Mouse (Mus musculus) layer of hippocampus, postnatal 36 days (tissue): ENCODE measurements around the gene Snph. TPM values are rescaled to one million over a fixed set of nuclear protein-coding genes. Genes with fewer than 3 reads are reported as not detected.

ENCODE experiments used
- DNase-seq, 2 experiments: peaks; one replicate each; pipeline ENCODE4 v3.0.0; 2022
- total RNA-seq, 2 experiments: library from RNA; stranded (reverse); gene quantifications; 2 replicates each; pipeline ENCODE4 v1.2.3; 2021

Snph gene
- total RNA-seq, 2 experiments from 2014 or later = 388 to 405 TPM

DNA sequence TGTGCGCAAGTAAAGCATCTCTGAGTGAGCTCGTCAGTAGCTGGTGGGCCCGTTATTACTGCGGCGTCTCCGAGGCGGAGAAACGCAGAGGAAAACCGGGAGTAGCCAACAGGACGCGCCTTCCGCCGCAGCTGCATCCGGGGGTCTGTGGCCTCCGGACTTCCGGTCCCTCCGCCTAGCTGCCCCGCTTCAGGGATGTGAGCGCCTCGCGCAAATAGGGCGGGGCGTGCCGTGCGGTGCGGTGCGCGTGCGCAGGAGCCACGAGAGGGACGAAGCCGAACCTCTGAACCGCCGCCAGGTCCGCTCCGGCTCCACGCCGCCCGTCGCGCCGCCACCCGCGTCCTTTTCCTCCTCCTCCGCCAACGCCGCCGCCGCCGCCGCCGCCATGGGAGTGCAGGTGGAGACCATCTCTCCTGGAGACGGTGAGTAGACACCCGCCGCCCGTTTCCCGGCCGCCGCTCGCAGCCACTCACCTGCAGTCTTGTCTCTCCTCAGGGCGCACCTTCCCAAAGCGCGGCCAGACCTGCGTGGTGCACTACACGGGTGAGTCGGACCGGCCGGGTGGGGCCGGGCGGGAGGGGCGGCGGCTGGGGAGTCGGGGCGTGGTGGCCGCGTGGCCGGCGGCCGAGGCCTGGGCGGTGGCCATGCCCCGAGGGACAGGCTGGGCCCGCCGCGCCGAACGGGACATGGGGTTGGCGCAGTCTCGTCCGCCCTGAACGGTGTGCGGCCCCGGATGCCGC lies 89.9 kb downstream of the Snph start, which contains the start of gene Fkbp1a:
Fkbp1a (plus strand) TSS at position 161 of the 740 bp plus-strand sequence.
- peak; percentile 96 for DNase-seq

Other genes starting within 250 kb of the Snph start
- not detected for gene 4921509C19Rik, start 156.4 kb downstream of the Snph start, total RNA-seq
- gene Nsfl1c, start 138.4 kb downstream of the Snph start, total RNA-seq = 100 to 1,000 TPM; 144 to 148 TPM
- 100 to 1,000 TPM; 926 to 966 TPM for gene Fkbp1a, start 90.1 kb downstream of the Snph start, total RNA-seq
- gene Sdcbp2, start 60.0 kb downstream of the Snph start, total RNA-seq = 1 to 10 TPM; 1.5 to 1.6 TPM
- gene Rad21l, start 35.9 kb upstream of the Snph start, total RNA-seq = under 1 TPM; 0.61 to 0.95 TPM
- gene Tmem74b, start 69.4 kb upstream of the Snph start, total RNA-seq = 1 to 10 TPM; 4.4 to 4.8 TPM
- gene Psmf1, start 111.6 kb upstream of the Snph start, total RNA-seq = 10 to 100 TPM; 31.3 to 33.7 TPM
- gene Rspo4, start 210.3 kb upstream of the Snph start, total RNA-seq = not detected